Mouse (Mus musculus) macrophage (primary cell): Measurements from ENCODE around the gene Sowahd. TPM values are rescaled to one million over a fixed set of nuclear protein-coding genes. Genes with fewer than 3 reads are reported as not detected.
"Not testable (repeated sequence)": the region's sequence is repeated elsewhere in the genome, so short reads cannot be mapped to it uniquely, and the experiment has no call there.

Experiments
- H3K27ac ChIP-seq: fragments of 350-480 bp; formaldehyde crosslinking; 2 replicates; pipeline ENCODE4 v1.9.0; 2021
- H3K36me3 ChIP-seq: fragments of 350-480 bp; formaldehyde crosslinking; 2 replicates; pipeline ENCODE4 v1.9.0; 2021; ENCODE audit errors: inconsistent target
- H3K4me3 ChIP-seq: fragments of 350-480 bp; formaldehyde crosslinking; 2 replicates; pipeline ENCODE4 v1.9.0; 2021; ENCODE audit errors: inconsistent target
- H3K79me2 ChIP-seq: fragments of 350-480 bp; formaldehyde crosslinking; 2 replicates; pipeline ENCODE4 v1.9.0; 2021; ENCODE audit errors: inconsistent target
- WGBS: methylation state at CpG from one replicate; pipeline ENCODE4 v1.1.7; 2026; ENCODE audit warnings: inconsistent platforms; ENCODE audit not compliant: missing documents; 5-methylcytosine and 5-hydroxymethylcytosine counted together
- polyA plus RNA-seq: library from polyadenylated mRNA; stranded (reverse); fragments of 250-400 nt; gene quantifications from 3 replicates; pipeline ENCODE4 v1.2.4, GENCODE M21; 2018; ENCODE audit warnings: inconsistent platforms

Gene Sowahd
- polyA plus RNA-seq, 1 experiment from 2014 or later: not detected

- H3K27ac ChIP-seq, H3K36me3 ChIP-seq, H3K4me3 ChIP-seq: not testable (repeated sequence)
- 67% methylated on average over 3 of the region's 4 CpGs for WGBS
- H3K79me2 ChIP-seq: peaks cover 20% of the 10 kb centered on the region
Observed at GRCm38 (mm10) chrX:37080345-37080744, 31.7 kb downstream of the Sowahd start.

GRCm38 (mm10) chrX:37081194-37081593 lies 32.5 kb downstream of the Sowahd start:
- peaks cover 20% of the 10 kb centered on the region for H3K79me2 ChIP-seq
- no peak overlapping the region for H3K27ac ChIP-seq
- H3K36me3 ChIP-seq: no peaks in the 10 kb centered on the region
- WGBS: 64% methylated on average over 5 of the region's 6 CpGs
- no peak overlapping the region for H3K4me3 ChIP-seq

DNA sequence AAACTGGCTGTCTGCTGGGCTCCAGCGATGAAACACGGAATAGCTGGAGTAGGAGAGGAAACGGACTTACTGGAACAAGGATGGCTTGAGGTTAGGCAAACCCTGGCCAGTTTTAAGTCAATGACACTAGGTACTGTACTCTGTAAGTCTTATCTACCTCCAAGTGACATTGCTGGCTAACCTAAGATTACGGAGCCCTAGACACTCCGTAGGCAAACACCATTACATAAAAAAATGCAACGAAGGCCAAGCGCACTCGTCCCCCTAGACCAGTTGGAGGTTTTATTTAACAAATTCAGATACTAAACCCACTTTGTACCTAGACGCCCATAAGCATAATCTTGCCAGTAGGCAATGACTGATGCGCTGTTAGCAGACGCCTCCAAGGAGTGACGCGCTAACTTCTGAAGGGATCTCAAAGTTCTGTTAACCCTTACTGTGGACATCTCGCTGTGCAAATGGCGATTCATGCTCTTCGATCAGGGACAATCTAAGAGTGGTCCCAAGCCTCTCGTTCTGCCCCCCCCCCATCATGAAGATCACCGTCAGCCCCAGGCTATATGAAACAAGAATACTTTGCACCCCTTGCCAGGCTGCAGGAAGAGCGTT lies 35.8 kb downstream of the Sowahd start:
- 23% methylated on average over 19 of the region's 19 CpGs for WGBS
- peak overlapping the region; percentile 59 for H3K4me3 ChIP-seq
- H3K27ac ChIP-seq: peak overlapping the region; percentile 51
- H3K36me3 ChIP-seq: no peaks in the 10 kb centered on the region
- peaks cover 20% of the 10 kb centered on the region for H3K79me2 ChIP-seq

DNA sequence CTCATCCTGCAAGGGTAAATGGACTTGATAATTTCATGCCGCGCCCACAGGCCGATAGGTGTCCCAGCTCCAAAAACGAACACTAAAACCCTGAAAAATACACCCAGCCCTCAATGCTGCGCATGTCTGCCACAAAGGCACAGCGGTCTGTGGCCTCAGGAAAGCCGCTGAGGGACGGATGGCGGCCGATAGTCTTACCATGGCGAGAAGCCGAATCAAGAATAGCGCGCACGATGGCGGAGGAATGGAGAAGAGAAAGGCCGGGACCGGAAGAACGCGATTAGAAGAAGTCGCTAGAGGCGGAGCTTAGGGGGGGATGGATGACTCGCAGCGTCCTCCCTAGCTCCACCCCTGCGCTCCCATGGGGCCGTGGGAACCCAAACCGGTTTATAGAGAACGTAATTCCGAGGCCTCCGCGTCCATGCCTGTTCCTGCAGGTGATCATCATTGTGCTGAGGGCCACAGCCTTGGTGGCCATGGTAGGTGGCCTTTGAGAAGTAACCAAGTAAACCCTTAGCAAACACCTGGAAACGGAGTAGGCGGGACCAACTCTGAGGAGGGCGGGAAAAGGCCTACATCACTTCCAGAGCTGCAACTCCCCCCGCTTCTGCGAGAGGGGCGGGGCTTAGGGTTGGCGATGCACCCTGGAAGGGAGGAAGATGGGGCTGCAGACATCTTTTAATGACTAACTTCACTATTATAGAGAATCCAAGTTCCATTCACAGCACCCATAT lies 36.4 kb downstream of the Sowahd start, which contains the start of gene Rpl39:
Gene Rpl39, minus strand, starts transcription at position 476 of the 734 bp plus-strand sequence.
- peak within 1 kb of the TSS; percentile 59 for H3K4me3 ChIP-seq
- no peaks in the 10 kb centered on the region for H3K36me3 ChIP-seq
- WGBS: 18% methylated on average over 34 of the region's 38 CpGs
- H3K79me2 ChIP-seq: peaks cover 20% of the 10 kb centered on the region
- peak within 1 kb of the TSS; percentile 51 for H3K27ac ChIP-seq

GRCm38 (mm10) chrX:37085665-37086064 lies 37.0 kb downstream of the Sowahd start:
- 24% methylated on average over 7 of the region's 9 CpGs for WGBS
- Histone ChIP-seq H3K27ac (peak overlapping the region; percentile 51), H3K36me3 (no peaks in the 10 kb centered on the region), H3K79me2 (peaks cover 20% of the 10 kb centered on the region), H3K4me3 (peak overlapping the region; percentile 59)

- no peaks in the 10 kb centered on the region for H3K36me3 ChIP-seq
- no peak overlapping the region for H3K27ac ChIP-seq
Observed at GRCm38 (mm10) chrX:37088778-37089177, 40.1 kb downstream of the Sowahd start.

GRCm38 (mm10) chrX:37091457-37091856 lies 42.8 kb downstream of the Sowahd start:
- no peak overlapping the region for H3K4me3 ChIP-seq
- WGBS: 89% methylated on average over 3 of the region's 3 CpGs
- H3K79me2 ChIP-seq: no peaks in the 10 kb centered on the region
- no peak overlapping the region for H3K27ac ChIP-seq
- no peaks in the 10 kb centered on the region for H3K36me3 ChIP-seq

More at GRCm38 (mm10) chrX:37088778-37089177, 40.1 kb downstream of the Sowahd start:
- 78% methylated on average over 1 of the region's 1 CpGs for WGBS
- Histone ChIP-seq H3K79me2 (peaks cover 11% of the 10 kb centered on the region), H3K4me3 (no peak overlapping the region)

- no peak overlapping the region for H3K4me3 ChIP-seq
- no peaks in the 10 kb centered on the region for H3K79me2 ChIP-seq
- H3K36me3 ChIP-seq: no peaks in the 10 kb centered on the region
- WGBS: 66% methylated on average over 9 of the region's 11 CpGs
- no peak overlapping the region for H3K27ac ChIP-seq
Observed at GRCm38 (mm10) chrX:37095106-37095768, 46.6 kb downstream of the Sowahd start.

DNA sequence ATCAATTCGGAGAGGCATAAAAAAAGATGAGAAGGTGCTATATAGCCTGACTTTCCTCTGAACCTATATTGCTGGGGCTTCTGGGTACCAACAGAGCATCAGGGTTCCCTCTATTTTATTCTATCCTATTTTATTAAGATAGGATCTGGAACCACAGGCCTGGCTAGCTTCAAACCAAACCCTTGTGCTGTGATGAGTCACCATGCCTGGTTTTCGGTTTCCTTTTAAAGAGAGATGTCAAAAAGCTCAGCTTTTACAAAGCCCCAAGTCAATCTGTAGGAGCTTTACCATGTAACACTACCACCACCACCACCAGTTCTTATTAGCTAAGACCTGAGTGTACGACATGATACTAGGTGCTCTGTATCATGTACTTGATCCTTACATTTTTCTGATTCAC lies 50.0 kb downstream of the Sowahd start:
- Histone ChIP-seq H3K4me3 (no peak overlapping the region), H3K27ac (no peak overlapping the region), H3K79me2 (no peaks in the 10 kb centered on the region), H3K36me3 (no peaks in the 10 kb centered on the region)
- 89% methylated on average over 3 of the region's 3 CpGs for WGBS

Other genes with a start within 250 kb of the Sowahd start
- 77.2 to 111 TPM (median 82.7 TPM) in 3 replicates for gene Ube2a, start 174.9 kb upstream of the Sowahd start, polyA plus RNA-seq
- gene C330007P06Rik, start 174.7 kb upstream of the Sowahd start, polyA plus RNA-seq: 42.8 to 43.3 TPM (median 43.2 TPM) in 3 replicates
- gene Nkrf, start 145.9 kb upstream of the Sowahd start, polyA plus RNA-seq: 2.7 to 6.4 TPM (median 4.6 TPM) in 3 replicates
- gene Sept6, start 57.1 kb upstream of the Sowahd start, polyA plus RNA-seq: 2.7 to 5.3 TPM (median 3.9 TPM) in 3 replicates
- 127 to 644 TPM (median 571 TPM) in 3 replicates for gene Rpl39, start 36.6 kb downstream of the Sowahd start, polyA plus RNA-seq
- gene Upf3b, start 61.5 kb downstream of the Sowahd start, polyA plus RNA-seq: 12.7 to 28.5 TPM (median 13.0 TPM) in 3 replicates
- 12.2 to 23.4 TPM (median 13.1 TPM) in 3 replicates for gene Nkap, start 78.0 kb downstream of the Sowahd start, polyA plus RNA-seq
- gene Akap14, start 120.0 kb downstream of the Sowahd start, polyA plus RNA-seq: not detected in 3 replicates
- 328 to 367 TPM (median 332 TPM) in 3 replicates for gene Ndufa1, start 142.3 kb downstream of the Sowahd start, polyA plus RNA-seq
- gene Rnf113a1, start 142.4 kb downstream of the Sowahd start, polyA plus RNA-seq: 1.6 to 2.0 TPM (median 1.7 TPM) in 3 replicates
- gene Gm9, start 162.2 kb downstream of the Sowahd start, polyA plus RNA-seq: not detected in 3 replicates
- not detected in 3 replicates for gene Rhox1, start 173.4 kb downstream of the Sowahd start, polyA plus RNA-seq
- not detected in 3 replicates for gene Rhox2a, start 196.1 kb downstream of the Sowahd start, polyA plus RNA-seq
- gene Rhox3a, start 201.1 kb downstream of the Sowahd start, polyA plus RNA-seq: not detected in 3 replicates
- gene Rhox4a, start 216.5 kb downstream of the Sowahd start, polyA plus RNA-seq: not detected in 3 replicates